Mouse (Mus musculus) retina, embryonic 14.5 days (tissue): Measurements from ENCODE around the gene Repin1.
A peak's percentile ranks its signal among the peaks of the same experiment; 100 is the strongest.
"Not testable (repeated sequence)": the region's sequence is repeated elsewhere in the genome, so short reads cannot be mapped to it uniquely, and the experiment has no call there.

ENCODE experiments used
- DNase-seq: peaks from one replicate; pipeline ENCODE4 v3.0.0-alpha.2; 2015; ENCODE audit warnings: low spot score

Repin1 gene

GRCm38 (mm10) chr6:48581257-48581656, 12.4 kb upstream of the Repin1 start:
- DNase-seq, result no peak

DNA sequence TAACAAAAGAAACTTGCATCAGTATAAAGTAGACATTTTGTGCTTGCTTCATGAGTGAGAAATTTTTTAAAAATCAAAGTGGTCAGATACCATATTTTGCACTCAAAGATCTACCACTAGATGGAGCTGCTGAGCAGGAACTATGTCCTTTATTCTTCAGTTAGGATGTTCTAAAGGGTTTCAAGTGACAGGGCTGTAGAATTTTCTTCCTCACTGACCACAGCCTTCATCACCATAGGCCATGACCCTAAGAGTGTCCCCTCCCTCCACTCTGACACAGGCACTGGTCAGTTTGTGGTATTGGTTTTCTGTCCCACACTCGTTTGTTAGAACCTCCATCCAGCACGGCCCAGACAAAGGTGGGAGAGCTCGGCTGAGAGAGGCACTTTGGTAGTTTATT, 11.6 kb upstream of the Repin1 start:
- peak; percentile 88 for DNase-seq

DNA sequence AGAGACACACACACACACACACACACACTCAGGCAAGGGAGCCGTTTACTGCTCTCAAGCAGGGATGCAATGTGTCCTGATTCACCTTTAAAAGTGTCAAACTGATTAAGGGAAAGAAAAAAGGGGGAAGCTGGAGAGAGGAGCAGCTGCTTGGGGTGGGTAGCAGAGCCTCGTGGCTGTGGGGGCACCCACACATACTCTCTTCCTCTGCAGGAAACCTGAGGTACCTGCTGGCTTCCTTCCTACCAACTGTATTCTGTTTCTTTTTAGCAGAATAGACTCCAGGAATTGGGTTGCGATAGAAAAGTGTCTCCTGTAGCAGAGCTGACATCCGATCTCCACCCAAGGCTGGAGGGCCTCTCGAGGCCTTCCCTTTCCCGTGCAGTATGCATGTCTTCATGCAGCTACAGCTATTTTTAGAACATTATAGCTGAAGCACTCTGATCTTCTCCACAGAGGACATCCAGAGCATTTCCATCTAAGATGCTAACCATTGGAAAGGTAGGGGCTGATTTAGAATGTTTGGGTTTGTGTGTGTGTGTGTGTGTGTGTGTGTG, 4.4 kb upstream of the Repin1 start, which contains the start of gene Gm45021:
Gene Gm45021, plus strand, starts transcription at position 417 of the 557 bp plus-strand sequence.
- DNase-seq, result no peak

DNA sequence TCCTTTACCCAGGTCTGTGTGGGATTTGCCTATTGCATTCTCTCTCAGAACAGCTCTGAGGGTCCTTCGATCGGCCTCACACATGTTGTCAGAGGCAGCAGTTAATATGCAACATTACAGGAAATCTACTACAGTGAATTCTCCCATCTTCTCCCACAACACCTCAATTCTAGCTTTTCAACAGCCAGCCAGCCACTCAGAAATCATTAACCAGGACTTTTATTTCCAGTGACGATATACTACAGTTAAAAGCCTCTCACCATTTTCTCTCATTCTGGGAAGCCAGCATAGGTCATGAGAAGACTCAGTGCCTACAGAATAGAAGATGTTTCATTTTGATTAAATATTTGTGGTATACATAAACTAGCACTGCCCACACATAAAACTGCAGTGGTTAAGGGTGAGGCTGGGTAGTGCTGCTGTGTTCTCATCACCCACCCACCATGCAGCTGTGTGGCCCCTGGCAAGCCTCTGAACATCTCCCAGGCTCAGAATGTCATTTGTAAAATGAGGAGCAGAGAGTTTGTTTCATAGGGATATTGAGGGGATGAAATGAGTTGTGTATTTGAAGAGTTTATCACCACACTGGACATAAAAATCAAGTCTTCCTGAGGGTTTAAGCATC, 2.4 kb upstream of the Repin1 start:
- DNase-seq, result no peak

- DNase-seq, result no peak
Measured at GRCm38 (mm10) chr6:48591871-48592270, 1.8 kb upstream of the Repin1 start.

GRCm38 (mm10) chr6:48594043-48594738, 508 bp downstream of the Repin1 start:
- peak; percentile 68 for DNase-seq

GRCm38 (mm10) chr6:48595278-48595677, 1.6 kb downstream of the Repin1 start:
- DNase-seq, result no peak

GRCm38 (mm10) chr6:48596545-48597232, 3.0 kb downstream of the Repin1 start:
- no peak for DNase-seq

DNA sequence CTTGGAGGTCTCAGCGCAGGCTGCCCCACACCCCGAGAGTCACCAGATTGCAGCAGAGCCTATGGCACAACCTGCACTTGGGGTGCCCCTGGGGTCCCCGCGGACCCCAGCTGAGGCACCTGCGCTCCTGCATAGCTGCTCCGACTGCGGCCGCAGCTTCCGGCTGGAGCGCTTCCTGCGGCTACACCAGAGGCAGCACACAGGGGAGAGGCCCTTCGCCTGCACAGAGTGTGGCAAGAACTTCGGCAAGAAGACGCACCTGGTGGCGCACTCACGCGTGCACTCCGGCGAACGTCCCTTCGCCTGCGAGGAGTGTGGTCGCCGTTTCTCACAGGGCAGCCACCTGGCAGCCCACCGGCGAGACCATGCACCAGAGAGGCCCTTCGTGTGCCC, 3.5 kb downstream of the Repin1 start:
- DNase-seq, result no peak

GRCm38 (mm10) chr6:48600594-48600993, 6.9 kb downstream of the Repin1 start:
- no peak for DNase-seq

DNA sequence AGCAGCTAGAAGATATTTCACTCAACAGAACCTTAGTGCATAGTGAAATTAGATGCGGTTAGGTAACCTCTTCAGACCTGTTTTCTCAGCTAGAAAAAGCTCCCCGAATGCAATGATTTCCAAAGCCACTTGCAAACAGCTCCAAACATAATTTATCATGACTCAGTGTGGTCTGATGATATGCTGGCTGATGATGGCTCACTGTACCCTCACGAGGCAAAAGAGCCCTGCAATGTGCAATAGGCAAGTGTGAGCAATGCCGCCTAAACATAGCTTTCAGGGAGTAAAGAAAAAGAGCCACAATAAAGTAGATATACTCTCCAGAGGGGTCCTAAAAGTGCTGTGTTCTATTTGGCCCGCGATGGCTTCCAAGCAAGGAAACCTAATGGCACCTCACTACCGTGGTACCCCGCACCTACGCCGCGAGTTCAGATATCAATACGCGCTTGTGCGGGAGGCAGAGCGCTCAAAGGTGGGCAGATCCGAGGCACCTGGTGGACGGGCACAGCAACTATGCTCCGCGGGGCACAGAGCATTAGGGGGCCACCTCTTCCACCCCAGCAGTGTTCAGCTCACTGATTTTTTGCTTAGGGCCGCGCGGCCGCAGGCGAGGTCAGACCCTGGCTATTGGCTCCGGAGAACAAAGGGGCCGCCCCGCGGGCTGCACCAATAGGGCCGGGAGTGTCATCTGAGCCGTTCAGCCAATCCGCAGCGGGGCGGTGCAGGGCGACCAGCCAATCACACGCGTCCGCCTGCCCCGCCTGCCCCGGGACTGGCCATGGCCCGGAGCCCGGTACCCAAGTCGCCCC, 7.8 kb downstream of the Repin1 start, which contains the start of gene Zfp775:
Gene Zfp775, plus strand, starts transcription at position 793 of the 809 bp plus-strand sequence.
- DNase-seq, result peak; percentile 96

- DNase-seq, result peak; percentile 33
Measured at GRCm38 (mm10) chr6:48602080-48602741, 8.5 kb downstream of the Repin1 start.

DNA sequence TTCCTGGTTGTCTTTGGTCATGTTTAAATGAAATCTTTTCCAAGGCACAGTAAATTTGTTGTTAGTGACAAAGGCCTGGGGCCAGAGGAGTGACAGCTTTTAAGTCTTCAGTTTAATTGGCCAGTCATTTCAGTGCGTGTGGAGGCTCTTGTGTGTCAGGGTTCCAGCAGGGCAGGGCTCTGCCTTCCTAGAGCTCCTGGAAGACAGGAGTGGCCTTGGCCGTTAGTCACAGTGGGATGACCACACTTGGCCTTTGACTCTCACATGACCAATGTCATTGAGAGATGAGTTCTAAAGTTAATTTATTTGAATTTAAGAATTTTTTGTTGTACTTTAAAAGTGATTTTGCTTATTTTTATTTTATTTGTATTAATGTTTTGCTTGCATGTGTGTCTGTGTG, 14.4 kb downstream of the Repin1 start:
- DNase-seq, result no peak

DNA sequence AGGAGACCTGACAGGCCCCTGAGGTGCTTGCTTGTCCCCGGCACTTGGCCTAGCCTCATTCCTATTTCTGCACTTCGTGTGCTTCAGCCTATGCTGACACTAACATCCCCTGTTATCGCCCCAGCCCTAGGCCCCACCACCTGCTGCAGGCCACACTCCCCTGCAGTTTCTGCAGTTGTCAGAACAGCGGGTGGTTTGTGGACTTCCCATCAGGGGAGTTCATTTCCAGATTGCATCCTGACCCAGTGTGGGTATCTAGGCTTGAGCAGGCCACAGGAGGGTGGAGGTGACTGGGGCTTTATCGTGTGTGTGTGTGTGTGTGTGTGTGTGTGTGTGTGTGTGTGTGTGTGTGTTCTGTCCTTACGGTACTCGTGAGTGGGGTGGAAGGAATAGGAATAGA, 15.8 kb downstream of the Repin1 start:
- DNase-seq, result no peak

GRCm38 (mm10) chr6:48610657-48611056, 17.0 kb downstream of the Repin1 start:
- DNase-seq, result no peak

DNA sequence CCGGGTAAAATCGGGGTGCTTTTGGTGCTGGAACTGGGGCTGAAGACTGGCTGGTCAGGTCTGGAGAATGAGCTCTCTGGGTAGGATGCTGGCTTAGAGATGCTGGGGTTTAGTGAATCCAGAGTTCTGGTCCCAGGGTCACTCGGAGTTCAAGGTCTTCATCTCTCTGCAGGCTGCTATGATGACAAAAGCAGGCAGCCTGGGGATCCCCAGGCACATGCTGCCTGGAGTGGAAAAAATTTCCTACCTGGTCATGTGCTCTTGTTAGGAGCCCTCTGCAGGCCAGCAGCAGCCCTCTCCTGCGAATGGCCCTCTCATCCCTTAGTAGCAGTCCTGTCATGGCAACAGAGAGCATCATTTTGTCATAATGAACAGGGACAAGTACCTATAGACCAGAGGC, 19.8 kb downstream of the Repin1 start:
- no peak for DNase-seq

DNA sequence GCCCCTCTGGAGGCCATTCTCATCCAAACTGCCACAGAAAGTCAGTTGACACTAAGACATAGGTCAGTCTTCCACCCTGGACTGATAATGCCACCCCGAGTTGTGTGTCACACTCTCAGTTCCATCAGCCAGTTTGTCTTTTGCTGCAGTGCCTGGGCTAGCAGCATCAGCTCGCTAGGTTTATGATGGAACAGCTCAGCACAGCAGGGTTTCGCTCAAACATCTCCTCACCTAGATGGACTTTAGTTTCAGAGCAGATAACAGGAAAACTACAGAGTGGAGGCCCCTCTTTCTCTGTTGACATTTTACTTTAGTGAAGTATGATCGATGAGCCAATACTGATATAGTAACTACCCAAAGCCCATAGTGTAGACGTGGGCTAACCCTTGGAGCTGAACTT, 21.1 kb downstream of the Repin1 start:
- DNase-seq, result no peak

- no peak for DNase-seq
Measured at GRCm38 (mm10) chr6:48620031-48620430, 26.3 kb downstream of the Repin1 start.

- not testable (repeated sequence) for DNase-seq
Measured at GRCm38 (mm10) chr6:48622186-48622843, 28.6 kb downstream of the Repin1 start.

- no peak for DNase-seq
Measured at GRCm38 (mm10) chr6:48623460-48623859, 29.8 kb downstream of the Repin1 start.

DNA sequence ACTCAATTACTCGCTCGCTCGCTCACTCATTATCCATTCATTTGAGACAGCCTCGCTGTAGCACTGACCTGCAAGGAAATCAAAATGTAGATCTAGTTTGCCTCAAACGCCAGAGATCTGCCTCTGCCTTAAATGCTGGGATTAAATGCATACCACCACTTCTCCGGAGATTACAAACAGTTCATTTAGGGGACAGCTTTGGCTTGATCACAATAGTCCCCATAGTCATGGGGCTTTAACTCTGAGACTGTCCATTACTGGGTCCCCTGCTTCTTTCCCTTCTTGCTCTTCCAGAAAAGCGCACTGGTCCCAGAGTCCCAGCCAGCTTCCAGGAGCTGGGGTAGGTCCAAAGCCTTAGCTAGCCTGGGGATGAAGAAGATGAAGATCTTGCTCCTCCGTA, 32.8 kb downstream of the Repin1 start, which contains the start of gene AI854703:
Gene AI854703, plus strand, starts transcription at position 301 of the 400 bp plus-strand sequence.
- DNase-seq, result no peak
